Mouse (Mus musculus) midbrain, embryonic 14.5 days (tissue): ENCODE measurements around the gene Mptx2. TPM values are rescaled to one million over a fixed set of nuclear protein-coding genes. Genes with fewer than 3 reads are reported as not detected.
"Not testable (repeated sequence)": the region's sequence is repeated elsewhere in the genome, so short reads cannot be mapped to it uniquely, and the experiment has no call there.

ENCODE experiments used
- ATAC-seq: fragments of 200-750 bp; cut with Nextera tagmentation; 2 replicates; pipeline ENCODE4 v1.8.0; 2017; ENCODE audit warnings: moderate number of reproducible peaks, moderate library complexity; ENCODE audit not compliant: low FRiP score, low TSS enrichment
- DNase-seq: peaks from one replicate; pipeline ENCODE4 v3.0.0-alpha.2; 2015
- H3K27ac ChIP-seq: fragments of 300-500 bp; sonication (generic); replicated peaks from 2 replicates; pipeline ENCODE4 v1.5.1; 2014; ENCODE audit warnings: mild to moderate bottlenecking, low read depth, low read length, moderate library complexity
- H3K27me3 ChIP-seq: fragments of 300-500 bp; sonication (generic); 2 replicates; pipeline ENCODE4 v1.6.1; 2014; ENCODE audit warnings: low read length, control low read depth, mixed read lengths; ENCODE audit not compliant: control insufficient read depth, insufficient read depth
- H3K36me3 ChIP-seq: fragments of 300-500 bp; sonication (generic); 2 replicates; pipeline ENCODE4 v1.6.1; 2014; ENCODE audit warnings: low read length, control low read depth; ENCODE audit not compliant: control insufficient read depth, insufficient read depth
- H3K4me1 ChIP-seq: fragments of 300-500 bp; sonication (generic); 2 replicates; pipeline ENCODE4 v1.6.1; 2014; ENCODE audit warnings: mild to moderate bottlenecking, antibody characterized with exemption, low read length, control low read depth; ENCODE audit not compliant: control insufficient read depth, insufficient read depth
- H3K4me2 ChIP-seq: fragments of 300-500 bp; sonication (generic); 2 replicates; pipeline ENCODE4 v1.6.1; 2014; ENCODE audit warnings: mild to moderate bottlenecking, low read length, moderate library complexity
- H3K4me3 ChIP-seq: fragments of 300-500 bp; sonication (generic); replicated peaks from 2 replicates; pipeline ENCODE4 v1.5.1; 2014; ENCODE audit warnings: low read depth, low read length
- H3K9ac ChIP-seq: fragments of 300-500 bp; sonication (generic); replicated peaks from 2 replicates; pipeline ENCODE4 v1.6.1; 2014; ENCODE audit warnings: mild to moderate bottlenecking, low read length, moderate library complexity
- H3K9me3 ChIP-seq: fragments of 300-500 bp; sonication (generic); 2 replicates; pipeline ENCODE4 v1.6.1; 2016; ENCODE audit warnings: low read length, control low read depth, mixed read lengths; ENCODE audit not compliant: control insufficient read depth
- WGBS: fragments of 180-500 bp; shearing (Covaris S2); extraction: QIAGEN DNeasy Blood & Tissue Kit; methylation state at CpG from one replicate; pipeline ENCODE4 v1.1.7; 2014; 5-methylcytosine and 5-hydroxymethylcytosine counted together
- polyA plus RNA-seq: library from polyadenylated mRNA; unstranded; fragments of >200 nt; fragmentation: Nextera tagmentation; extraction: Ambion mirVana; gene quantifications from 2 replicates; pipeline ENCODE4 v1.2.1, GENCODE M21; 2014

Mptx2 gene
- polyA plus RNA-seq, 1 experiment from 2014 or later = not detected

- Histone ChIP-seq H3K27me3 (no peaks in the 10 kb centered on the region), H3K9ac (no peak overlapping the region), H3K36me3 (no peaks in the 10 kb centered on the region), H3K27ac (no peak overlapping the region), H3K4me3 (no peak overlapping the region), H3K9me3 (no peaks in the 10 kb centered on the region), H3K4me2 (no peak overlapping the region), H3K4me1 (no peaks in the 10 kb centered on the region)
- 87% methylated on average over 3 of the region's 3 CpGs for WGBS
- DNase-seq = no peak
- no peak for ATAC-seq
Observed at GRCm38 (mm10) chr1:173315725-173316124, 38.1 kb upstream of the Mptx2 start.

GRCm38 (mm10) chr1:173313535-173314050, 36.0 kb upstream of the Mptx2 start:
- not testable (repeated sequence) for ATAC-seq, H3K4me3 ChIP-seq, H3K27ac ChIP-seq, DNase-seq, H3K27me3 ChIP-seq, H3K9ac ChIP-seq, H3K36me3 ChIP-seq, H3K9me3 ChIP-seq, H3K4me1 ChIP-seq, H3K4me2 ChIP-seq
- 91% methylated on average over 7 of the region's 7 CpGs for WGBS

- H3K36me3 ChIP-seq, H3K9me3 ChIP-seq, H3K4me1 ChIP-seq, H3K4me2 ChIP-seq, H3K27me3 ChIP-seq, H3K9ac ChIP-seq, H3K4me3 ChIP-seq, H3K27ac ChIP-seq, ATAC-seq, DNase-seq: not testable (repeated sequence)
- WGBS = 32% methylated on average over 3 of the region's 3 CpGs
Observed at GRCm38 (mm10) chr1:173302795-173303194, 25.2 kb upstream of the Mptx2 start.

- Histone ChIP-seq H3K4me3 (no peak within 1 kb of the TSS), H3K4me2 (no peak within 1 kb of the TSS), H3K27me3 (no peaks in the 10 kb centered on the region), H3K27ac (no peak within 1 kb of the TSS), H3K9ac (no peak within 1 kb of the TSS), H3K4me1 (no peaks in the 10 kb centered on the region), H3K36me3 (no peaks in the 10 kb centered on the region), H3K9me3 (no peaks in the 10 kb centered on the region)
- ATAC-seq = no peak
- no peak for DNase-seq
Observed at GRCm38 (mm10) chr1:173265701-173266100, 11.9 kb downstream of the Mptx2 start, which contains the start of gene Olfr418. Gene Olfr418 (plus strand): TSS chr1:173266001.

- Histone ChIP-seq H3K9ac (no peak overlapping the region), H3K27me3 (no peaks in the 10 kb centered on the region), H3K9me3 (no peaks in the 10 kb centered on the region), H3K4me2 (no peak overlapping the region), H3K27ac (no peak overlapping the region), H3K36me3 (no peaks in the 10 kb centered on the region), H3K4me1 (no peaks in the 10 kb centered on the region), H3K4me3 (no peak overlapping the region)
- ATAC-seq = no peak; the same call in 1 of the 2 replicates
- WGBS = 95% methylated on average over 3 of the region's 3 CpGs
- no peak for DNase-seq
Observed at GRCm38 (mm10) chr1:173249888-173250287, 27.7 kb downstream of the Mptx2 start.

GRCm38 (mm10) chr1:173237004-173237403, 40.6 kb downstream of the Mptx2 start:
- not testable (repeated sequence) for ATAC-seq

GRCm38 (mm10) chr1:173227081-173227480, 50.5 kb downstream of the Mptx2 start, which contains the start of gene Fcer1a:
Gene Fcer1a (minus strand): TSS chr1:173227214.
- 80% methylated on average over 2 of the region's 2 CpGs for WGBS
- H3K4me2 ChIP-seq = no peak within 1 kb of the TSS
- no peaks in the 10 kb centered on the region for H3K4me1 ChIP-seq
- H3K27me3 ChIP-seq = no peaks in the 10 kb centered on the region
- DNase-seq (no peak), ATAC-seq (no peak)
- no peaks in the 10 kb centered on the region for H3K36me3 ChIP-seq
- no peak within 1 kb of the TSS for H3K9ac ChIP-seq
- H3K9me3 ChIP-seq = no peaks in the 10 kb centered on the region
- no peak within 1 kb of the TSS for H3K27ac ChIP-seq
- no peak within 1 kb of the TSS for H3K4me3 ChIP-seq

More at GRCm38 (mm10) chr1:173237004-173237403, 40.6 kb downstream of the Mptx2 start:
- H3K4me3 ChIP-seq, H3K9ac ChIP-seq, H3K4me1 ChIP-seq, H3K36me3 ChIP-seq, H3K4me2 ChIP-seq, DNase-seq, H3K9me3 ChIP-seq, H3K27me3 ChIP-seq, H3K27ac ChIP-seq: not testable (repeated sequence)
- 84% methylated on average over 1 of the region's 1 CpGs for WGBS

Other genes starting within 250 kb of the Mptx2 start
- gene Olfr1408, start 140.4 kb downstream of the Mptx2 start, polyA plus RNA-seq = not detected in 2 replicates
- not detected in 2 replicates for gene Olfr1406, start 87.1 kb downstream of the Mptx2 start, polyA plus RNA-seq
- gene Olfr218, start 80.0 kb downstream of the Mptx2 start, polyA plus RNA-seq = not detected in 2 replicates
- gene Olfr1404, start 65.4 kb downstream of the Mptx2 start, polyA plus RNA-seq = not detected in 2 replicates
- gene Fcer1a, start 50.6 kb downstream of the Mptx2 start, polyA plus RNA-seq = not detected in 2 replicates
- not detected in 2 replicates for gene Olfr418, start 11.8 kb downstream of the Mptx2 start, polyA plus RNA-seq
- gene Ackr1, start 56.0 kb upstream of the Mptx2 start, polyA plus RNA-seq = 23.9 and 31.0 TPM in 2 replicates
- 0.84 and 2.4 TPM in 2 replicates for gene Aim2, start 73.1 kb upstream of the Mptx2 start, polyA plus RNA-seq
- gene Cadm3, start 89.9 kb upstream of the Mptx2 start, polyA plus RNA-seq = 125 and 140 TPM in 2 replicates
- gene Ifi206, start 213.3 kb upstream of the Mptx2 start, polyA plus RNA-seq = 0.21 TPM in 1 of 2 replicates, not detected in the other